8 mouse cellular contexts compared by ENCODE assay signal in the genomic region with DNA sequence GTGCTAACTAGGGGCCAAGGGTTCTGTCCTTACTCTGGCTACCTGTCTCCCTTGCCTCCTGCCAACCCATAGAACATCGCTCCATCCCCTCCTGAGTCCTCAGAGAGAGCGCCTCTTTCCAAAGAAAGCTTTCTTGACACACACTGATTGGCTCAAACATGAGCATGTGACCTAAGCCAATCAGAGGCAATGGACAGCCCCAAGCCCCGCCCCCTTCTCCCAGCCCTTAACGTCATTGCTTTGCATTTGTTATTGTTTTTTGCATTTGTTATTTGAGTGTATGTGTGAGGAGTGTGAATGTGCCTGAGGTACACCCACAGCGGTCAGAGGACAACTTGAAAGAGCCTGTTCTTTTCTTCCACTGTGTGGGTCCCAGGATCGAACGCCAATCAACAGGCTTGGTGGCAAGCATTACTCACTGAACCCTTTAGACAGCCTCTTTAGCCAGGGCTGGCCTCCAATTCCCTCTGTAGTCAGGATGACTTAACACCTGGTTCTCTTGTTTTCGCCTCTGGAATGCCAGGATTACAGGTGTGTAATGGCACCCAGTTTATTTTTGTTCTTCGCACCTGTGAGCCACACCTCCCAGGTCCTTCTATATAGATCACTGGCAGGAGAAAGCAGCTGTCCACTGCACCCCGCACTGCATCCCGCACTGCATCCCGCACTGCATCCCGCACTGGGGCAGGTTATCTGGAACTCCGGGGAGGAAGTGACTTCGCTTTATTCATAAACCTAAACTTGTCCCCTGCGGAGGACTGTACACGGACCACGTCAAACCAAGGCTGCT. TPM values are rescaled to one million over a fixed set of nuclear protein-coding genes. Genes with fewer than 3 reads are reported as not detected.
A peak's percentile ranks its signal among the peaks of the same experiment; 100 is the strongest.
DNase-seq lines count a peak whose midpoint lies in the region; ATAC-seq and TF ChIP-seq lines count a peak whose summit lies in the region.

No protein-coding gene starts in this region.

- no peaks in the 10 kb centered on the region for H3K36me3 ChIP-seq in embryonic facial prominence, embryonic 12.5 days
- no peaks in the 10 kb centered on the region for H3K36me3 ChIP-seq in intestine, postnatal 0 days (ENCODE audit: control insufficient read depth, insufficient read depth)

- no peak overlapping the region for H3K27ac ChIP-seq in layer of hippocampus, adult 2 months
- no peak overlapping the region for H3K27ac ChIP-seq in embryonic facial prominence, embryonic 12.5 days
- no peak overlapping the region for H3K27ac ChIP-seq in intestine, postnatal 0 days (ENCODE audit: low read depth, low read length)

- H3K27me3 ChIP-seq in embryonic facial prominence, embryonic 12.5 days = no peaks in the 10 kb centered on the region
- H3K27me3 ChIP-seq in intestine, postnatal 0 days (replicated peaks; ENCODE audit: control insufficient read depth, insufficient read depth, low read length) = no peaks in the 10 kb centered on the region

- H3K4me2 ChIP-seq in embryonic facial prominence, embryonic 12.5 days (replicated peaks) = peak overlapping the region; percentile 34
- peak overlapping the region; percentile 30; the same call in 1 of the 2 replicates for H3K4me2 ChIP-seq in intestine, postnatal 0 days (replicated peaks; ENCODE audit: low read depth)

- H3K9ac ChIP-seq in embryonic facial prominence, embryonic 12.5 days = no peak overlapping the region; the same call in 1 of the 2 replicates
- no peak overlapping the region for H3K9ac ChIP-seq in intestine, postnatal 0 days (ENCODE audit: low read depth, low read length)

- H3K4me3 ChIP-seq in layer of hippocampus, adult 2 months = 0 out of 2 replicates have a peak overlapping the region, but pooled peaks have one; percentile 17
- peak overlapping the region; percentile 24 for H3K4me3 ChIP-seq in embryonic facial prominence, embryonic 12.5 days
- H3K4me3 ChIP-seq in intestine, postnatal 0 days (ENCODE audit: low read depth, low read length) = no peak overlapping the region

- 0 out of 2 replicates have a peak, but pooled peaks have one; percentile 16 for ATAC-seq in embryonic facial prominence, embryonic 12.5 days (ENCODE audit: insufficient number of reproducible peaks, insufficient read depth, low FRiP score, low TSS enrichment)
- ATAC-seq in intestine, postnatal 0 days = no peak

- no peaks in the 10 kb centered on the region for H3K9me3 ChIP-seq in embryonic facial prominence, embryonic 12.5 days
- H3K9me3 ChIP-seq in intestine, postnatal 0 days (ENCODE audit: control insufficient read depth) = no peaks in the 10 kb centered on the region

- 60% methylated on average over 18 of the region's 18 CpGs for WGBS in embryonic facial prominence, embryonic 12.5 days
- 69% methylated on average over 18 of the region's 18 CpGs for WGBS in intestine, postnatal 0 days

- no peak for TF ChIP-seq CTCF in layer of hippocampus, adult 2 months (conservative IDR thresholded peaks at IDR 0.05)
- no peak for TF ChIP-seq CTCF in intestine, postnatal 0 days (IDR thresholded peaks at IDR 0.05; ENCODE audit: low read depth)

- peaks cover 14% of the 10 kb centered on the region for H3K4me1 ChIP-seq in embryonic facial prominence, embryonic 12.5 days
- H3K4me1 ChIP-seq in intestine, postnatal 0 days (replicated peaks; ENCODE audit: control insufficient read depth, insufficient read depth, low read length) = 0 out of 2 replicates have a peak, but pooled peaks cover 3% of the 10 kb centered on the region

- DNase-seq in layer of hippocampus, adult 2 months (ENCODE audit: low spot score in 2 of 2) = no peak
- no peak for DNase-seq in layer of hippocampus, postnatal 10 days (ENCODE audit: low spot score in 2 of 2)
- DNase-seq in retina, postnatal 1 day = peak; percentile 72
- no peak for DNase-seq in cerebellum, adult 8-10 months
- DNase-seq in adrenal gland, postnatal 4 days (ENCODE audit: low spot score in 2 of 2) = no peak
- no peak for DNase-seq in kidney, postnatal 14 days

RNA-seq across cellular contexts. Expression of gene Scarb1, which starts 13.1 kb away (rescaled TPM):
- total RNA-seq in layer of hippocampus, adult 2 months (2021) = 10 to 100 TPM; 34.5 to 35.1 TPM
- total RNA-seq in layer of hippocampus, postnatal 10 days (2021) = 10 to 100 TPM; 55.4 to 56.7 TPM
- polyA plus RNA-seq in embryonic facial prominence, embryonic 12.5 days (2016; fragmentation: Nextera tagmentation; extraction: Ambion mirVana) = 38.8 and 40.6 TPM in 2 replicates
- 26.5 TPM in 2 replicates for polyA plus RNA-seq in intestine, postnatal 0 days (2015; fragmentation: Nextera tagmentation; extraction: Ambion mirVana)
- 100 to 1,000 TPM; 582 to 655 TPM for total RNA-seq in adrenal gland, postnatal 4 days (2021)

Comparison
In these comparisons a context has a peak if more than half of its experiments do, and no peak if none do; other contexts are left out.
1. RNA of gene Scarb1, which starts 13.1 kb away (total RNA-seq): 582 to 655 TPM in adrenal gland, postnatal 4 days; 55.4 to 56.7 TPM in layer of hippocampus, postnatal 10 days and 34.5 to 35.1 TPM in layer of hippocampus, adult 2 months; every median in the first group is over 10 times any median in the second.